In genomic region chr9:91384693-91385560, GRCm38 (mm10) we compare ENCODE assay signal across 14 mouse cellular contexts. TPM values are rescaled to one million over a fixed set of nuclear protein-coding genes. Genes with fewer than 3 reads are reported as not detected.
A peak's percentile ranks its signal among the peaks of the same experiment; 100 is the strongest.
DNase-seq lines count a peak whose midpoint lies in the region; ATAC-seq and TF ChIP-seq lines count a peak whose summit lies in the region.
"Had no signal": no experiment of that assay in that cellular context is flagged by ENCODE, and none has a peak within 500 bp of the region (broad histone marks: within the 10 kb centered on the region; RNA-seq: fewer than 3 reads in every experiment).

No protein-coding gene starts in this region.

- no peak for TF ChIP-seq POLR2A in heart, adult 2 months (IDR thresholded peaks at IDR 0.05; ENCODE audit: insufficient read depth, low read depth, low read length)

- H3K4me3 ChIP-seq in heart, embryonic 10.5 days = no peak overlapping the region
- no peak overlapping the region for H3K4me3 ChIP-seq in heart, adult 2 months
- peak overlapping the region; percentile 57 for H3K4me3 ChIP-seq in hindbrain, embryonic 11.5 days (ENCODE audit: low read depth, low read length)
- H3K4me3 ChIP-seq in midbrain, embryonic 13.5 days (replicated peaks) = 0 out of 2 replicates have a peak overlapping the region, but pooled peaks have one; percentile 9

- H3K36me3 ChIP-seq in heart, embryonic 10.5 days = no peaks in the 10 kb centered on the region
- no peaks in the 10 kb centered on the region for H3K36me3 ChIP-seq in heart, adult 2 months (ENCODE audit: control insufficient read depth, insufficient read depth, low read length)
- no peaks in the 10 kb centered on the region for H3K36me3 ChIP-seq in hindbrain, embryonic 11.5 days (ENCODE audit: control insufficient read depth, insufficient read depth, low read length)
- H3K36me3 ChIP-seq in midbrain, embryonic 13.5 days = no peaks in the 10 kb centered on the region
- H3K36me3 ChIP-seq: heart, embryonic 12.5 days had no signal

- ATAC-seq in hindbrain, embryonic 11.5 days (ENCODE audit: low FRiP score) = no peak
- ATAC-seq in midbrain, embryonic 13.5 days = no peak
- no peak for ATAC-seq in megakaryocyte, adult 5-6 weeks (ENCODE audit: poor library complexity, severe bottlenecking)

- peak overlapping the region; percentile 87 for H3K4me2 ChIP-seq in hindbrain, embryonic 11.5 days (replicated peaks; ENCODE audit: low read depth, low read length)
- H3K4me2 ChIP-seq in midbrain, embryonic 13.5 days (replicated peaks) = peak overlapping the region; percentile 70

- peak; percentile 27 for DNase-seq in heart, embryonic 10.5 days (ENCODE audit: low spot score)
- DNase-seq in heart, adult 2 months = no peak
- DNase-seq in hindbrain, embryonic 11.5 days (ENCODE audit: low spot score) = no peak
- DNase-seq in embryo, embryonic 10 days (ENCODE audit: low spot score) = no peak
- no peak for DNase-seq in gastrocnemius, adult 18-20 months (ENCODE audit: low spot score)
- DNase-seq: adrenal gland, adult 2 months; kidney, postnatal 25 days; right cerebral cortex, postnatal 4 days; thymus, postnatal 4 days had no signal

- peaks cover 98% of the 10 kb centered on the region for H3K27me3 ChIP-seq in heart, embryonic 10.5 days (ENCODE audit: insufficient read depth, poor library complexity, severe bottlenecking)
- peaks cover 35% of the 10 kb centered on the region for H3K27me3 ChIP-seq in heart, adult 2 months (ENCODE audit: control insufficient read depth, insufficient read depth, low read length)
- H3K27me3 ChIP-seq in hindbrain, embryonic 11.5 days (ENCODE audit: control insufficient read depth, insufficient read depth, low read length) = peaks cover 69% of the 10 kb centered on the region
- H3K27me3 ChIP-seq in midbrain, embryonic 13.5 days = peaks cover 90% of the 10 kb centered on the region

- 4% methylated on average over 4 of the region's 4 CpGs for WGBS in heart, embryonic 10.5 days
- 9% methylated on average over 4 of the region's 4 CpGs for WGBS in heart, adult 2 months
- 4% methylated on average over 4 of the region's 4 CpGs for WGBS in hindbrain, embryonic 11.5 days
- 8% methylated on average over 4 of the region's 4 CpGs for WGBS in midbrain, embryonic 13.5 days

- peaks cover 10% of the 10 kb centered on the region; the same call in 1 of the 2 replicates for H3K4me1 ChIP-seq in heart, embryonic 10.5 days
- H3K4me1 ChIP-seq in heart, adult 2 months (ENCODE audit: control insufficient read depth, insufficient read depth, low read length) = no peaks in the 10 kb centered on the region
- no peaks in the 10 kb centered on the region; the same call in none of the 2 replicates for H3K4me1 ChIP-seq in hindbrain, embryonic 11.5 days (replicated peaks; ENCODE audit: control insufficient read depth, insufficient read depth, low read length)
- H3K4me1 ChIP-seq in midbrain, embryonic 13.5 days (replicated peaks) = peaks cover 50% of the 10 kb centered on the region

- H3K79me2 ChIP-seq in heart, adult 2 months (replicated peaks; ENCODE audit: control insufficient read depth, insufficient read depth, low read length) = no peaks in the 10 kb centered on the region

- no peak overlapping the region for H3K27ac ChIP-seq in heart, embryonic 10.5 days
- H3K27ac ChIP-seq in heart, adult 2 months = no peak overlapping the region
- H3K27ac ChIP-seq in hindbrain, embryonic 11.5 days (ENCODE audit: low read depth, low read length) = peak overlapping the region; percentile 93
- H3K27ac ChIP-seq in midbrain, embryonic 13.5 days = peak overlapping the region; percentile 93
- H3K27ac ChIP-seq: liver, embryonic 14.5 days had no signal

- no peak for TF ChIP-seq EP300 in heart, adult 2 months (IDR thresholded peaks at IDR 0.05; ENCODE audit: insufficient read depth, low read depth, low read length)

- TF ChIP-seq CTCF in heart, adult 2 months (IDR thresholded peaks at IDR 0.05) = no peak

- no peaks in the 10 kb centered on the region for H3K9me3 ChIP-seq in heart, embryonic 10.5 days
- H3K9me3 ChIP-seq in hindbrain, embryonic 11.5 days (ENCODE audit: control insufficient read depth, low read length) = no peaks in the 10 kb centered on the region
- no peaks in the 10 kb centered on the region for H3K9me3 ChIP-seq in midbrain, embryonic 13.5 days
- H3K9me3 ChIP-seq: heart, embryonic 12.5 days had no signal

- H3K9ac ChIP-seq in heart, adult 2 months (ENCODE audit: low read depth, low read length) = no peak overlapping the region
- H3K9ac ChIP-seq in hindbrain, embryonic 11.5 days (ENCODE audit: low read depth, low read length) = peak overlapping the region; percentile 31
- peak overlapping the region; percentile 20; the same call in 1 of the 2 replicates for H3K9ac ChIP-seq in midbrain, embryonic 13.5 days (replicated peaks)
- H3K9ac ChIP-seq: heart, embryonic 12.5 days; liver, embryonic 14.5 days had no signal

- intact Hi-C loops in heart, adult 2 months (cut with DNase I) = no loop called here

RNA-seq across cellular contexts. Expression of gene Zic1, which starts 19.3 kb away (rescaled TPM):
- not detected in 2 replicates for polyA plus RNA-seq in heart, embryonic 10.5 days (2016; fragmentation: Nextera tagmentation; extraction: Ambion mirVana)
- not detected for total RNA-seq in heart, adult 2 months (2021)
- 0.08 TPM in 1 of 2 replicates, not detected in the other for polyA plus RNA-seq in heart, adult 2 months (2012; rRNA removed)
- polyA plus RNA-seq in hindbrain, embryonic 11.5 days (2014; fragmentation: Nextera tagmentation; extraction: Ambion mirVana) = 18.2 and 23.8 TPM in 2 replicates
- 14.8 and 16.4 TPM in 2 replicates for polyA plus RNA-seq in midbrain, embryonic 13.5 days (2015; fragmentation: Nextera tagmentation; extraction: Ambion mirVana)
- total RNA-seq in megakaryocyte, adult 5-6 weeks (2015) = not detected in 2 replicates
- not detected in 2 replicates for total RNA-seq in megakaryocyte, adult 5-6 weeks (2017)
- 1 to 10 TPM; 1.8 to 3.3 TPM for total RNA-seq in gastrocnemius, adult 18-20 months (2021)
- total RNA-seq: adrenal gland, adult 2 months had no signal
- polyA plus RNA-seq: stomach, embryonic 16.5 days had no signal

RNA-seq across cellular contexts. Expression of gene Zic4, which starts 22.7 kb away (rescaled TPM):
- 0.13 TPM in 1 of 2 replicates, not detected in the other for polyA plus RNA-seq in heart, embryonic 10.5 days (2016; fragmentation: Nextera tagmentation; extraction: Ambion mirVana)
- not detected for total RNA-seq in heart, adult 2 months (2021)
- not detected in 2 replicates for polyA plus RNA-seq in heart, adult 2 months (2012; rRNA removed)
- polyA plus RNA-seq in hindbrain, embryonic 11.5 days (2014; fragmentation: Nextera tagmentation; extraction: Ambion mirVana) = 32.8 and 36.5 TPM in 2 replicates
- 53.2 and 56.6 TPM in 2 replicates for polyA plus RNA-seq in midbrain, embryonic 13.5 days (2015; fragmentation: Nextera tagmentation; extraction: Ambion mirVana)
- not detected in 2 replicates for total RNA-seq in megakaryocyte, adult 5-6 weeks (2015)
- not detected in 2 replicates for total RNA-seq in megakaryocyte, adult 5-6 weeks (2017)
- total RNA-seq in gastrocnemius, adult 18-20 months (2021) = under 1 TPM in 1 of 2 experiments, not detected in 1; 0.17 TPM
- total RNA-seq: adrenal gland, adult 2 months had no signal
- polyA plus RNA-seq: adrenal gland, adult 2 months; stomach, embryonic 16.5 days had no signal

Comparison
In these comparisons a context has a peak if more than half of its experiments do, and no peak if none do; other contexts are left out.
1. H3K27ac ChIP-seq: peak in hindbrain, embryonic 11.5 days (single experiment) and midbrain, embryonic 13.5 days (single experiment); none in heart, embryonic 10.5 days (single experiment) and heart, adult 2 months (single experiment).
2. H3K4me3 ChIP-seq: peak in hindbrain, embryonic 11.5 days (single experiment) and midbrain, embryonic 13.5 days (single experiment); none in heart, embryonic 10.5 days (single experiment) and heart, adult 2 months (single experiment).
3. RNA of gene Zic1, which starts 19.3 kb away (polyA plus RNA-seq): 18.2 to 23.8 TPM in hindbrain, embryonic 11.5 days and 14.8 to 16.4 TPM in midbrain, embryonic 13.5 days; 0.08 TPM in heart, adult 2 months and not detected in heart, embryonic 10.5 days; every median in the first group is over 10 times any median in the second.
4. RNA of gene Zic4, which starts 22.7 kb away (polyA plus RNA-seq): 53.2 to 56.6 TPM in midbrain, embryonic 13.5 days and 32.8 to 36.5 TPM in hindbrain, embryonic 11.5 days; 0.13 TPM in heart, embryonic 10.5 days and not detected in heart, adult 2 months; every median in the first group is over 10 times any median in the second.